Mouse (Mus musculus): ENCODE measurements at regions not wholly inside any gene's neighbourhood (a gene's known extent, or its start where the extent isn't known, plus 50 kb on each side); places are given as distances from the start of the nearest gene placed in this dataset.

- intact Hi-C loops (cut with DNase I) = no loop called here
Observed at GRCm38 (mm10) chr4:31689083-31689482, 274.8 kb upstream of the Map3k7 start.

- intact Hi-C loops (cut with DNase I) = no loop called here
Observed at GRCm38 (mm10) chr4:31697769-31698505, 266.0 kb upstream of the Map3k7 start.

- intact Hi-C loops (cut with DNase I) = no loop called here
Observed at GRCm38 (mm10) chr4:31698506-31698782, 265.5 kb upstream of the Map3k7 start.

GRCm38 (mm10) chr4:31699296-31699695 lies 264.6 kb upstream of the Map3k7 start:
- intact Hi-C loops (cut with DNase I) = no loop called here

- intact Hi-C loops (cut with DNase I) = no loop called here
Observed at GRCm38 (mm10) chr4:31714054-31714651, 249.7 kb upstream of the Map3k7 start.

- intact Hi-C loops (cut with DNase I) = no loop called here
Observed at GRCm38 (mm10) chr4:31723501-31723900, 240.4 kb upstream of the Map3k7 start.

GRCm38 (mm10) chr4:31724400-31724799 lies 239.5 kb upstream of the Map3k7 start:
- intact Hi-C loops (cut with DNase I) = no loop called here

- intact Hi-C loops (cut with DNase I) = no loop called here
Observed at GRCm38 (mm10) chr4:31727498-31728148, 236.3 kb upstream of the Map3k7 start.

GRCm38 (mm10) chr4:31728149-31728516 lies 235.8 kb upstream of the Map3k7 start:
- intact Hi-C loops (cut with DNase I) = no loop called here

- intact Hi-C loops (cut with DNase I) = no loop called here
Observed at GRCm38 (mm10) chr4:31743776-31744175, 220.1 kb upstream of the Map3k7 start.

- intact Hi-C loops (cut with DNase I) = no loop called here
Observed at GRCm38 (mm10) chr4:31744431-31744830, 219.5 kb upstream of the Map3k7 start.

GRCm38 (mm10) chr4:31753677-31754312 lies 210.1 kb upstream of the Map3k7 start:
- intact Hi-C loops (cut with DNase I) = no loop called here

GRCm38 (mm10) chr4:31757126-31757525 lies 206.8 kb upstream of the Map3k7 start:
- intact Hi-C loops (cut with DNase I) = no loop called here

- intact Hi-C loops (cut with DNase I) = no loop called here
Observed at GRCm38 (mm10) chr4:31760116-31760515, 203.8 kb upstream of the Map3k7 start.

GRCm38 (mm10) chr4:31762199-31762598 lies 201.7 kb upstream of the Map3k7 start:
- intact Hi-C loops (cut with DNase I) = no loop called here

- intact Hi-C loops (cut with DNase I) = no loop called here
Observed at GRCm38 (mm10) chr4:31768026-31768626, 195.8 kb upstream of the Map3k7 start.

GRCm38 (mm10) chr4:31769325-31769724 lies 194.6 kb upstream of the Map3k7 start:
- intact Hi-C loops (cut with DNase I) = no loop called here

GRCm38 (mm10) chr4:31786284-31786683 lies 177.6 kb upstream of the Map3k7 start:
- intact Hi-C loops (cut with DNase I) = no loop called here

GRCm38 (mm10) chr4:31817574-31818240 lies 146.2 kb upstream of the Map3k7 start:
- intact Hi-C loops (cut with DNase I) = no loop called here

GRCm38 (mm10) chr4:31819521-31820259 lies 144.2 kb upstream of the Map3k7 start:
- intact Hi-C loops (cut with DNase I) = loop anchor here (10.0 kb wide), 1 partner anchor 115 kb away; no protein-coding TSS in a partner anchor
